Mouse (Mus musculus) neural tube, embryonic 15.5 days (tissue): ENCODE measurements around the gene Gm47791. TPM values are rescaled to one million over a fixed set of nuclear protein-coding genes. Genes with fewer than 3 reads are reported as not detected.

Experiments used
- ATAC-seq: fragments of 200-750 bp; cut with Nextera tagmentation; 2 replicates; pipeline ENCODE4 v1.8.0; 2017; ENCODE audit warnings: mild to moderate bottlenecking, moderate TSS enrichment, moderate library complexity; ENCODE audit not compliant: low FRiP score
- H3K27ac ChIP-seq: fragments of 300-500 bp; sonication (generic); replicated peaks from 2 replicates; pipeline ENCODE4 v1.5.1; 2015; ENCODE audit warnings: mild to moderate bottlenecking, inconsistent platforms
- H3K27me3 ChIP-seq: fragments of 300-500 bp; sonication (generic); replicated peaks from 2 replicates; pipeline ENCODE4 v1.6.1; 2015; ENCODE audit warnings: inconsistent platforms
- H3K36me3 ChIP-seq: fragments of 300-500 bp; sonication (generic); 2 replicates; pipeline ENCODE4 v1.6.1; 2015; ENCODE audit warnings: inconsistent platforms
- H3K4me1 ChIP-seq: fragments of 300-500 bp; sonication (generic); 2 replicates; pipeline ENCODE4 v1.6.1; 2015; ENCODE audit warnings: inconsistent platforms
- H3K4me2 ChIP-seq: fragments of 300-500 bp; sonication (generic); 2 replicates; pipeline ENCODE4 v1.6.1; 2015; ENCODE audit warnings: inconsistent platforms, mild to moderate bottlenecking, moderate library complexity
- H3K4me3 ChIP-seq: fragments of 300-500 bp; sonication (generic); replicated peaks from 2 replicates; pipeline ENCODE4 v1.5.1; 2015; ENCODE audit warnings: mild to moderate bottlenecking, inconsistent platforms
- H3K9ac ChIP-seq: fragments of 300-500 bp; sonication (generic); replicated peaks from 2 replicates; pipeline ENCODE4 v1.6.1; 2015; ENCODE audit warnings: mild to moderate bottlenecking, inconsistent platforms
- H3K9me3 ChIP-seq: fragments of 300-500 bp; sonication (generic); replicated peaks from 2 replicates; pipeline ENCODE4 v1.6.1; 2016; ENCODE audit warnings: inconsistent platforms
- WGBS: fragments of 180-500 bp; shearing (Covaris S2); methylation state at CpG from one replicate; pipeline ENCODE4 v1.1.7; 2015; ENCODE audit warnings: mixed read lengths; 5-methylcytosine and 5-hydroxymethylcytosine counted together
- polyA plus RNA-seq: library from polyadenylated mRNA; unstranded; fragments of >200 nt; fragmentation: Nextera tagmentation; extraction: Ambion mirVana; gene quantifications from 2 replicates; pipeline ENCODE4 v1.2.1, GENCODE M21; 2015

The Gm47791 gene
- polyA plus RNA-seq, 1 experiment from 2014 or later: not detected

DNA sequence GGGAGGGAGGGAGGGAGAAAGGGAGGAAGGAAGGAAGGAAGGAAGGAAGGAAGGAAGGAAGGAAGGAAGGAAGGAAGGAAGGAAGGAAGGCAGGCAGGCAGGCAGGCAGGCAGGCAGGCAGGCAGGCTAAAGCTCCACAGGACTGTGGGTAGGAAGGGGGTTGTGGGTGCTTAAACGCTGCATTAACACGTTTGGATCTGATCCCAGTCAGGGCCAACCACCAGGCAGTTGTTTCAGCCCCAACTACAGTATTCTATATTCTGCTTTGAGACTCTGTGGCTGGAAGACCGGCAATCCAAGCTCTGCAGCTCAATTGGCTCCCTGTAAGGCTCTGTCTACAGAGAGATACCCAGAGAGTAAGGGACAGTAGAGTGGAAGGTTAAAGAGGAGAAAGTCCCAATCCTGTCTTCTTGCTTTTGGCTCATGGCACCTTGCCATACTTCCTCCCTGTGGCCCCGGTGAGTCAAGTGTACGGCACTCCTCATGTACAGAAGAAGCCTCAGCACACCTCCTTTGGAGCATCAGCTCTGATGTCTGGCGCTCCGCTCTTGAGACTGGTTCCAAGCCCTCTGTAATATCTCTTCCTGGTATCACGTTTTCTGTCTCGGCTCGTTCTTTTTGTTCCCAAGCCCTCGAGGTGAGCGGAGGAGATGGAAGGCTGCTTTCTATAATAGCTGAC, 30.2 kb upstream of the Gm47791 start:
- no peak overlapping the region for H3K9ac ChIP-seq
- no peaks in the 10 kb centered on the region for H3K36me3 ChIP-seq
- no peak overlapping the region for H3K4me2 ChIP-seq
- no peaks in the 10 kb centered on the region for H3K27me3 ChIP-seq
- no peak overlapping the region for H3K4me3 ChIP-seq
- peaks cover 5% of the 10 kb centered on the region; the same call in 1 of the 2 replicates for H3K4me1 ChIP-seq
- ATAC-seq: no peak
- H3K27ac ChIP-seq: no peak overlapping the region
- WGBS: 79% methylated on average over 12 of the region's 12 CpGs
- no peaks in the 10 kb centered on the region for H3K9me3 ChIP-seq

DNA sequence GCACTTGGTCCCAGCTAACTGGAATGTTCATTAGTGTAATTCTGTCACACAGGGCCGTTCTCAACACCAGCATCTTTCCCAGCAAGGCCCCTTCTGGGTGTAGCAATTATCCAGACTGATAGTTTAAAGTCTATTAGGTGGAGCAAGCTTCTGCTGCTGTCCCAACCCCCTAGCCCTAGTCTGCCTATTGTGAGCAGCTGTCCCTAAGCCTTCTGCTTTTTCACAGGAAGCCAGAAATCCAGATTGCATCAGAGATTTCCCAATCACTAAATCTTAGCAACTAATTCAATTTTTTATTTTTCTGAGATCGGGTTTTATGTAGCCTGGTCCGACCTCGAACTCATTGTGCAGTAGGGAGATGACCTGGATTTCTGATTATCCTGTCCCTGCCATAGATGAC, 27.9 kb upstream of the Gm47791 start:
- WGBS: 71% methylated on average over 4 of the region's 4 CpGs

DNA sequence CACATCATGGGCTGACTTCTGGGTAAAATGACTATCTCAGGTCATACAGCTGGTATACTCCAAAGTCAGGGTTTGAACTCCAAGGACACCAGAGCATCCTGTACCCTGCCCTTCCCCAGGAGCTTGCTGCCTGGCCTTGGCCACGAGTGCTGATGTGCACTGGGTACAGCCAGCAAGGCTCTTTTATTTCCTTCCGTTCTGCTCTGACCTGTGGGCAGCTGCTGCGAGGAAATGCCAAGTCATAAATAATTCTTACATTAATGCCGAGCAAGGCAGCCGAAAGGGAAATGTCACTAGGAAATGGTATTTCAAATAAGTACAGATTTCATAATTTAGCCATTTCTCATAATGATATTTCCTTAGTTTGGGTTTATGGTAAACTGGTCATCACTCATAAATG, 27.3 kb upstream of the Gm47791 start:
- Histone ChIP-seq H3K4me1 (peaks cover 11% of the 10 kb centered on the region; the same call in 1 of the 2 replicates), H3K4me3 (no peak overlapping the region), H3K27ac (no peak overlapping the region), H3K4me2 (no peak overlapping the region), H3K9me3 (no peaks in the 10 kb centered on the region), H3K9ac (no peak overlapping the region), H3K36me3 (no peaks in the 10 kb centered on the region), H3K27me3 (no peaks in the 10 kb centered on the region)
- ATAC-seq: no peak
- 40% methylated on average over 5 of the region's 5 CpGs for WGBS

More for the DNA sequence above, 27.9 kb upstream of the Gm47791 start:
- H3K9me3 ChIP-seq: no peaks in the 10 kb centered on the region
- H3K27ac ChIP-seq: no peak overlapping the region
- H3K4me2 ChIP-seq: no peak overlapping the region
- no peak for ATAC-seq
- no peak overlapping the region for H3K4me3 ChIP-seq
- no peak overlapping the region for H3K9ac ChIP-seq
- peaks cover 10% of the 10 kb centered on the region; the same call in 1 of the 2 replicates for H3K4me1 ChIP-seq
- H3K36me3 ChIP-seq: no peaks in the 10 kb centered on the region
- H3K27me3 ChIP-seq: no peaks in the 10 kb centered on the region

DNA sequence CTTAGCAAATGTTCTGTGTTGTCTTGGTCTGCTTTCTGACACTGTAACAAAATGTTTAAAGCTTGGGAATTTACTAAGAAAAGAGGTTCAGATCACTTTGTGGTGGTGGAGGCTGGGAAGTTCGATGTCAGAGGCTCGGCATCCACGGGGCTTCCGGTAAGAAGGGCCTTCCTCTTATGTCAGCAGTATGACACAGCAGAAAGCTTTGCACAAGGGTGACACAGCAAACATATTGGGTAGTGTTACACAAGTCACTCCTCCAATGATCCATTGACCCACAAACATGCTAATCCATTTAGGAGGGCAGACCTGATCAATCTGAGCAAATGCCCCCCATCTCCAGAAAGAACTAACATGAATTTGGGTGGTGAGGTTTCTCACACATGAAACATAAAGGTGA, 26.0 kb upstream of the Gm47791 start:
- no peaks in the 10 kb centered on the region for H3K36me3 ChIP-seq
- WGBS: 95% methylated on average over 4 of the region's 4 CpGs
- no peak overlapping the region for H3K9ac ChIP-seq
- H3K9me3 ChIP-seq: no peaks in the 10 kb centered on the region
- no peaks in the 10 kb centered on the region for H3K27me3 ChIP-seq
- no peak overlapping the region for H3K4me3 ChIP-seq
- peaks cover 11% of the 10 kb centered on the region; the same call in 1 of the 2 replicates for H3K4me1 ChIP-seq
- no peak overlapping the region for H3K4me2 ChIP-seq
- ATAC-seq: no peak
- H3K27ac ChIP-seq: no peak overlapping the region

DNA sequence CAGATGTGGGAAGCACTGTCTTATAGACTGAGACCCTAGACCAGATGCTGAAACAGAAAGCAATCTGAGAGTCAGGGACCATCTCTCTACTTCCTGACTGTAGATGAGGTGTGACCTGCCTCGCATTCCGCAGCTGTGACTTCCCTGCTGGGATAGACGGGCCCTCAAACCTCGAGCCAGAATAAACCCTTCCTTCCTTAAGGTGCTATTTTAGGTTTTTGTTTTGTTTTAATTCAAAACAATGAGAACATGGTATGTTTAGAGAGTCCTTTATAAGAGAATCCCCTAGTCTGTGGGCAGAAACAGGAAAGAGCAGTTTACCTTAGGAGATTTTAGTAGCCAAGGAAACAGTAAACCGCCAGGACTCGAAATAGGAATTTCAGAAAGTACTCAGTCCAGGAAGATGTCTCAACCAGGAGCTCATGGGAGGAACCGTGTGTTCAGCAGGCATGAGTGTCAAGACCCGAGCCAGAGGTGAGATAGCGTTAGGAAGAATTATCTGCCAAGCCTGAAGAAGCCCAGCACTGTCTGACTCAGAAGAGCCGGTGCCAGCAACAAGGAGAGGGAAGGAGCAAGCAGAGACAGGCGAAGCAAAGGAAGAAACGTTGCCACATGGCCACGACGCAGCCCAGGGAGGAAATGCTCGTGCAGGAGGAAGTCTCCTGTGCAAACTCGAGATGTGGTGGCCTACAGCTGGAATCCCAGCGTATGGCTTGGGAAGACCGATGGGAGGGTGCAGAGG, 24.8 kb upstream of the Gm47791 start:
- WGBS: 75% methylated on average over 18 of the region's 18 CpGs
- H3K4me1 ChIP-seq: 0 out of 2 replicates have a peak, but pooled peaks cover 6% of the 10 kb centered on the region
- no peaks in the 10 kb centered on the region for H3K27me3 ChIP-seq
- no peaks in the 10 kb centered on the region for H3K36me3 ChIP-seq
- no peak overlapping the region for H3K4me3 ChIP-seq
- H3K9me3 ChIP-seq: no peaks in the 10 kb centered on the region
- no peak overlapping the region for H3K9ac ChIP-seq
- H3K27ac ChIP-seq: 0 out of 2 replicates have a peak overlapping the region, but pooled peaks have one; percentile 4
- no peak overlapping the region for H3K4me2 ChIP-seq
- ATAC-seq: no peak

DNA sequence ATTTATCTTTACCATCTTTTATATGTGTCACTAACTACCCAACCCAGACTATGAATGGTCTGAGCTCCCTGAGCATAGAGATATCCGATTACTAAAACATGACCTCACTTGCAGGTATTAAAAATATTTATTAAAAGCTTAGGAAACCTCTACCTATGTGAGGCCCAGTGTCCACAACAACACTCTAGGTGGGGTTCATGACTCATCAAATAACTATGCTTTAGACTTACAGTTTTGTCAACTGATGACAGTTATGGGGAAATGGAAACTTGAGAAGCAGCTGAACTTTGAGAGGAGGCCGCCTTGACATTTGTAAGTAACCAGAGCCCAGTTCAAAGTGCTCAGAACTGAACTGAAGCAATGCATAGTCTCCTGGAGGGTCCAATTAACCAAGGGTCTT, 24.2 kb upstream of the Gm47791 start:
- H3K27me3 ChIP-seq: no peaks in the 10 kb centered on the region
- 91% methylated on average over 2 of the region's 2 CpGs for whole genome bisulfite sequencing
- no peaks in the 10 kb centered on the region for H3K9me3 ChIP-seq
- H3K4me1 ChIP-seq: 0 out of 2 replicates have a peak, but pooled peaks cover 6% of the 10 kb centered on the region
- no peak overlapping the region for H3K27ac ChIP-seq
- H3K36me3 ChIP-seq: no peaks in the 10 kb centered on the region
- H3K4me3 ChIP-seq: no peak overlapping the region
- ATAC-seq: no peak
- H3K4me2 ChIP-seq: no peak overlapping the region
- no peak overlapping the region for H3K9ac ChIP-seq

DNA sequence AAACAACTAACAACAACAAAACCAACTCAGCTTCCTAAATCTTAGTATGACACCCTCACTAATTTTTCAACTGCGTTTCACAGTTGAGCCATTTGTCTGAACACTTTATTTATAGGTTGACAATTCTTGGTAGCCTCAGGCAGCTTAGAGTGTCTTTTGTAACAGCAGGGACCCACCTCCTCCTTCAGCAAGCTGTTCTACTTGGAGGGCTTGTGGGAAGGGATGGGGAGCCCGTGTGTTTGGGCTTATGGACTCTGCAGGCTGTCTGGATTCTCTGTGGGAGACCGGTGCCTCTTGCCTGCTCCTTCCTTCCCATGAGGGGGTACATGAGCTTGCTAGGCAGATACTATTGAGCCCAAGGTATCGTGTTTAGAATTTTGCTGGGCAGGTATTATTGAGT, 22.9 kb upstream of the Gm47791 start:
- no peak overlapping the region for H3K4me2 ChIP-seq
- 0 out of 2 replicates have a peak, but pooled peaks cover 6% of the 10 kb centered on the region for H3K4me1 ChIP-seq
- no peak overlapping the region for H3K27ac ChIP-seq
- no peaks in the 10 kb centered on the region for H3K27me3 ChIP-seq
- no peaks in the 10 kb centered on the region for H3K9me3 ChIP-seq
- no peaks in the 10 kb centered on the region for H3K36me3 ChIP-seq
- H3K9ac ChIP-seq: no peak overlapping the region
- WGBS: 45% methylated on average over 4 of the region's 4 CpGs
- no peak overlapping the region for H3K4me3 ChIP-seq
- ATAC-seq: no peak

DNA sequence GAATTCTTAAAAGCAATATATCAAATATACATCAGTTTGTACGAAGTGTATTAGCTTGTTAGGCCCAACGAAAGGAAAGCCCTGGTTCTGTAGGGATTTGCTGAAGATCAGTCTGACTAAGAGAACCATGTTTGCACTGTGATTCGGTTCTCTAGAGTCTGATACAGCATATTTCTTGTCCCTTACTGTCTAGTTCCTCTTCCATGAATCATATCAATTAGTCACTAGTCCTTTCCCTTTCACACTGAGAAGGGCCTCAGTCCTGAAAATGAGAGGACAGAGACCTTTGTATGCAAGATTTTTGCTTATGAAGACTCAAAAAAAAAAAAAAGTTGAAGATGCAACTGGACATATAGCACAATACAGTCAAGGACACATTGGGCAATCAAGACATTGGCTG, 22.1 kb upstream of the Gm47791 start:
- 90% methylated on average over 3 of the region's 3 CpGs for WGBS
- Histone ChIP-seq H3K27ac (no peak overlapping the region), H3K4me1 (0 out of 2 replicates have a peak, but pooled peaks cover 6% of the 10 kb centered on the region), H3K4me3 (no peak overlapping the region), H3K9ac (no peak overlapping the region), H3K27me3 (no peaks in the 10 kb centered on the region), H3K4me2 (no peak overlapping the region), H3K9me3 (no peaks in the 10 kb centered on the region), H3K36me3 (no peaks in the 10 kb centered on the region)
- ATAC-seq: no peak

DNA sequence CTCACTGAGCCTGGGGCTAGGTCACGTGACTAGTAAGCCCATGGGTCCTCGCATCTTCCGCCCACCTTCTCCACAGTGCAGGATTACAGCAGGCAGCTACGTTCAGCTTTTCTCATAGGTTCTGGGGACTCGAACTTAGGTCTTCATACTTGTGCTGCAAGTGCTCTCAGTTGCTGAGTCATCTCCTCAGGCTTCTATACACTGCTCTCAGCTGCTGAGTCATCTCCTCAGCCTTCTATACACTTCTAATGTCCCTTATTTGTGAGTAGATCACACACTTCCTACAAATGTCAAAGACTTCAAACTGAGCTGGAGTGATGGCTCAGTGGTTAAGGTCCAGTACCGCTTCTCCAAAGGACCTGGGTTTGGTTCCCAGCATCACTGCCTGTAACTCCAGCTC, 21.2 kb upstream of the Gm47791 start:
- no peak overlapping the region for H3K4me2 ChIP-seq
- no peaks in the 10 kb centered on the region for H3K9me3 ChIP-seq
- 92% methylated on average over 6 of the region's 6 CpGs for WGBS
- no peak overlapping the region for H3K27ac ChIP-seq
- ATAC-seq: no peak
- 0 out of 2 replicates have a peak, but pooled peaks cover 8% of the 10 kb centered on the region for H3K4me1 ChIP-seq
- no peak overlapping the region for H3K9ac ChIP-seq
- no peak overlapping the region for H3K4me3 ChIP-seq
- no peaks in the 10 kb centered on the region for H3K27me3 ChIP-seq
- H3K36me3 ChIP-seq: no peaks in the 10 kb centered on the region

DNA sequence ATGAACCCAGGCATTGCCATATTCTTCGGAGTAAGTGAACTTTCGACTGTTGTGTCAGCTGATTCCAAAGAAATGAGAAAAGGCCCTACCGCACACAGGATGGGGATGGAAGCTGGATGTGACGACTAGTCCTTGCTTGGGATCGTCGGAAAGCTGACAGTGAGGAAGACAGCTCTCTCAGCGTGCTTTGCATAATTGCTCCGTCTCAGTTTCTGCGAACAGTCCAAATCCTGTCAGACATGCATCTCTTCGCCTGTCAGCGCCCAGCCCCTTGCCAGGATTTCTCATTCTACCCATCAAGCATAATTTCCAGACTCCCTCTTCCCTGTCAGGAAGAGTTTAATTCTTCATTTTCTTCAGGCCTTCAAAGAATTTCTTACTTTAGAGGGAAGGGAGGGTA, 20.1 kb upstream of the Gm47791 start:
- WGBS: 89% methylated on average over 11 of the region's 11 CpGs
- no peaks in the 10 kb centered on the region for H3K27me3 ChIP-seq
- H3K4me1 ChIP-seq: 0 out of 2 replicates have a peak, but pooled peaks cover 8% of the 10 kb centered on the region
- H3K9ac ChIP-seq: no peak overlapping the region
- H3K4me2 ChIP-seq: no peak overlapping the region
- H3K27ac ChIP-seq: no peak overlapping the region
- no peaks in the 10 kb centered on the region for H3K9me3 ChIP-seq
- ATAC-seq: no peak
- no peaks in the 10 kb centered on the region for H3K36me3 ChIP-seq
- no peak overlapping the region for H3K4me3 ChIP-seq

DNA sequence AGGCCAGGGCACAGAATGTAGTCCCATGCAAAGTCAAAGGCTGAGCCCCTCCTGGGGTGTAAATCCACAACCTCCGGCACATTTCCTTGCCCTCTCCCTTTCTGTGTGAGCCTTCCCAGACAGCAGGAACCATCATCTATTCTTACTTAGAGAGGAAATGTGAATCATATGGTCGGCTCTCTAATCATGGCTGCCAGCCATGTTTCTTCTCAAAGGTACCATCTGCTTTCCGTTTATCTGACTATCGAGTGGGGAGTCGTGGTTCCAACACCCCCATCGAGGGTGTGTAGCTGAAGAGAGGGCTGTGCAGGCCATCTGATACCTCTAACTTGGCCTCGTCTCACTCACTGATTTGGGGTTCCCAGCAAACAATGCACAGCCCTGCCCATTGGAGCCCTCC, 17.0 kb upstream of the Gm47791 start:
- no peak for ATAC-seq
- H3K4me3 ChIP-seq: no peak overlapping the region
- no peak overlapping the region for H3K9ac ChIP-seq
- WGBS: 66% methylated on average over 7 of the region's 7 CpGs
- H3K27me3 ChIP-seq: no peaks in the 10 kb centered on the region
- no peak overlapping the region for H3K4me2 ChIP-seq
- 0 out of 2 replicates have a peak, but pooled peaks cover 3% of the 10 kb centered on the region for H3K4me1 ChIP-seq
- H3K36me3 ChIP-seq: no peaks in the 10 kb centered on the region
- no peaks in the 10 kb centered on the region for H3K9me3 ChIP-seq
- no peak overlapping the region for H3K27ac ChIP-seq

DNA sequence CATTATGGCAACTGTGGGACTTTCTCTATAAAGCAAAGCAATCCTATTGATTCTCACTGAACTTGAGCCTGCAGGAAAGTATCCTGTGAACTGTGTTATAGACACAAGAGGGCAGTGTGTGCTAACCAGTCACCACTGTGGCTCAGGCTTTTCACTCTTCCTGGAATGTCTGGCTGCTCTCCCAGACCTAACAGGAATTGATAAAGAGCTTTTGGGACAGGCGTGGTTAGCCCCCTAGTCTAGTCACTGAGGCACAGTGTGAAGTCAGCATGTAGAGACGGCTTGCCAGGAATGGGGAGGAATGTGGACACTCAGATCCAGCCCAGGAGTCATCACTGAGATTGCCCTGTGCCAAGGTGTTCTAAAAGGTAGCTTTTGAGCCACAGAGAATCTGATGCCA, 16.4 kb upstream of the Gm47791 start:
- 7% methylated on average over 2 of the region's 2 CpGs for WGBS
- Histone ChIP-seq H3K4me2 (no peak overlapping the region), H3K4me3 (no peak overlapping the region), H3K9ac (no peak overlapping the region), H3K9me3 (no peaks in the 10 kb centered on the region), H3K36me3 (no peaks in the 10 kb centered on the region), H3K27me3 (no peaks in the 10 kb centered on the region), H3K4me1 (0 out of 2 replicates have a peak, but pooled peaks cover 3% of the 10 kb centered on the region), H3K27ac (no peak overlapping the region)
- ATAC-seq: peak; percentile 94
